Mouse (Mus musculus) embryonic fibroblast, embryonic 13.5 days (primary cell): ENCODE data around the gene Exoc2. TPM values are rescaled to one million over a fixed set of nuclear protein-coding genes. Genes with fewer than 3 reads are reported as not detected.

Experiments
- H3K27ac ChIP-seq: 2 replicates; pipeline ENCODE4 v1.5.1; 2012; ENCODE audit warnings: low read length, control low read depth, inconsistent platforms; ENCODE audit not compliant: insufficient read depth
- H3K4me1 ChIP-seq: 2 replicates; pipeline ENCODE4 v1.6.1; 2011; ENCODE audit warnings: low read length; ENCODE audit not compliant: control insufficient read depth, insufficient read depth
- H3K4me3 ChIP-seq: 2 replicates; pipeline ENCODE4 v1.5.1; 2011; ENCODE audit warnings: mild to moderate bottlenecking, control low read depth, low read length; ENCODE audit not compliant: insufficient read depth
- CTCF ChIP-seq: IDR thresholded peaks from 2 replicates; pipeline ENCODE4 v1.5.1; 2011; ENCODE audit warnings: mild to moderate bottlenecking, control low read depth, low read length, moderate library complexity, borderline replicate concordance; ENCODE audit not compliant: insufficient read depth
- POLR2A ChIP-seq: IDR thresholded peaks from 2 replicates; pipeline ENCODE4 v1.6.1; 2011; ENCODE audit warnings: low read depth, mild to moderate bottlenecking, control low read depth, low read length, moderate library complexity
- polyA plus RNA-seq: library from polyadenylated mRNA; stranded (reverse); fragments of >200 nt; gene quantifications from 2 replicates; pipeline ENCODE4 v1.2.4, GENCODE M21; 2011; ENCODE audit warnings: low read depth; ENCODE audit not compliant: missing spikeins, insufficient read length

Exoc2 gene
- polyA plus RNA-seq, 1 experiment, result 37.1 TPM

- H3K4me1 ChIP-seq, result 0 out of 2 replicates have a peak, but pooled peaks cover 2% of the 10 kb centered on the region
- no peak overlapping the region for H3K4me3 ChIP-seq
- no peak overlapping the region for H3K27ac ChIP-seq
- no peak for TF ChIP-seq POLR2A
- no peak for TF ChIP-seq CTCF
These were observed 20.5 kb upstream of the Exoc2 start for GRCm38 (mm10) chr13:30994249-30994858.

GRCm38 (mm10) chr13:30993819-30994218 is 19.9 kb upstream of the Exoc2 start:
- H3K27ac ChIP-seq, result no peak overlapping the region
- H3K4me3 ChIP-seq, result no peak overlapping the region
- 0 out of 2 replicates have a peak, but pooled peaks cover 2% of the 10 kb centered on the region for H3K4me1 ChIP-seq
- TF ChIP-seq CTCF, result no peak
- TF ChIP-seq POLR2A, result no peak

- 0 out of 2 replicates have a peak, but pooled peaks cover 2% of the 10 kb centered on the region for H3K4me1 ChIP-seq
- H3K4me3 ChIP-seq, result no peak overlapping the region
- TF ChIP-seq CTCF (no peak), POLR2A (no peak)
- no peak overlapping the region for H3K27ac ChIP-seq
These were observed 16.3 kb upstream of the Exoc2 start for GRCm38 (mm10) chr13:30990233-30990632.

GRCm38 (mm10) chr13:30989710-30990109 is 15.8 kb upstream of the Exoc2 start:
- Histone ChIP-seq H3K4me1 (0 out of 2 replicates have a peak, but pooled peaks cover 2% of the 10 kb centered on the region), H3K27ac (no peak overlapping the region), H3K4me3 (no peak overlapping the region)
- TF ChIP-seq POLR2A (no peak), CTCF (no peak)

GRCm38 (mm10) chr13:30987686-30988085 is 13.8 kb upstream of the Exoc2 start:
- TF ChIP-seq CTCF (no peak), POLR2A (no peak)
- no peak overlapping the region for H3K4me3 ChIP-seq
- no peak overlapping the region for H3K27ac ChIP-seq
- no peaks in the 10 kb centered on the region for H3K4me1 ChIP-seq

GRCm38 (mm10) chr13:30986934-30987455 is 13.1 kb upstream of the Exoc2 start:
- H3K4me3 ChIP-seq, result no peak overlapping the region
- H3K27ac ChIP-seq, result no peak overlapping the region
- TF ChIP-seq POLR2A, result no peak
- no peak for TF ChIP-seq CTCF
- H3K4me1 ChIP-seq, result no peaks in the 10 kb centered on the region

- H3K27ac ChIP-seq, result no peak overlapping the region
- H3K4me3 ChIP-seq, result peak overlapping the region; percentile 32
- H3K4me1 ChIP-seq, result no peaks in the 10 kb centered on the region
- no peak for TF ChIP-seq POLR2A
- no peak for TF ChIP-seq CTCF
These were observed 11.9 kb upstream of the Exoc2 start for GRCm38 (mm10) chr13:30985598-30986466.

- Histone ChIP-seq H3K4me1 (no peaks in the 10 kb centered on the region), H3K4me3 (peak overlapping the region; percentile 32), H3K27ac (no peak overlapping the region)
- TF ChIP-seq CTCF (no peak), POLR2A (no peak)
These were observed 11.3 kb upstream of the Exoc2 start for GRCm38 (mm10) chr13:30985275-30985597.

- no peak overlapping the region for H3K27ac ChIP-seq
- H3K4me1 ChIP-seq, result no peaks in the 10 kb centered on the region
- no peak overlapping the region for H3K4me3 ChIP-seq
- TF ChIP-seq CTCF (peak; percentile 64; the same call in 1 of the 2 replicates), POLR2A (no peak)
These were observed 7.8 kb upstream of the Exoc2 start for GRCm38 (mm10) chr13:30981666-30982065.

- Histone ChIP-seq H3K27ac (no peak overlapping the region), H3K4me3 (no peak overlapping the region), H3K4me1 (no peaks in the 10 kb centered on the region)
- TF ChIP-seq POLR2A (no peak), CTCF (no peak)
These were observed 4.3 kb upstream of the Exoc2 start for GRCm38 (mm10) chr13:30978224-30978623.
